Mouse (Mus musculus) telencephalon, adult 2 months (tissue): ENCODE results near the gene Sh3kbp1.

Experiments
- DNase-seq: peaks from one replicate; pipeline ENCODE4 v3.0.0-alpha.2; 2011; ENCODE audit warnings: low read depth, low spot score

The Sh3kbp1 gene

GRCm38 (mm10) chrX:159835239-159835638 lies 208.2 kb downstream of the Sh3kbp1 start:
- no peak for DNase-seq

DNA sequence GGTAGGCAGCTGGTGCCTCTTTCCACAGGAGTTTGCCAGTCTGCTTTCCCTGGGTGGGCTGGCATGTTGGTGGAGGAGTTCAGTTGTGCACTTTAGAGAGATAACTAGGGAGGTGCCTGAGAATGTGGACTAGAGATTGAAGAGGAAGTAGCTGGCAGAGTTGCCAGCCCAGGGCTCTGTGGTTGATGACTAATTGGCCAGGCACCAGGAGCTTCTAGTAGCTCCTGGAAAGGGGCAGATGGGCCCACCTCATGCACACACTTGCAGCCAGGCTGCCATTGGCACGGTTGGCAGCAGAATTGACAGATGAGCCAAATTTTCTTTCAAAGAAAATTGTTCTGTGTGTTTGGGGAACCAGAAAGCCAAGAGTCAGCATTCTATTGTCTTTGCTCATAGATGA lies 210.3 kb downstream of the Sh3kbp1 start:
- DNase-seq, result no peak

DNA sequence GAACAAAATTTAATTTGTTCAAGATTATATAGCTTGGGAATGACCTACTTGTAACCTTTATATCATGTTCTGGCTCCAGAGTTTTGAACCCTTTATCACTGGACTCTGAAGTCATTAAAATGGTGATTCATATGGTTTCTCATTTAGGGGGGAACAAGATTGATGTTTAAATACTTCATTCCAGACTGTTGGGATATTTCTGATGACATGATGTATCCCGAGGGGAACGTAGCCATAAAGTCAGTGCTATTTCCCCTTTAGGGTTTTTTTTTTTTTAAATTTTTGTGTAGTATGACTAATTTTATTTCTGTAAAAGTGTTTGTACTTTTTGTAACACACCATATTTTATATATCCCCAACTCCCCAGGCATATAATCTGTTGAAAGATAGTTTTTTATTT lies 212.7 kb downstream of the Sh3kbp1 start:
- DNase-seq, result no peak

- DNase-seq, result no peak
Measured at GRCm38 (mm10) chrX:159840225-159840624, 213.2 kb downstream of the Sh3kbp1 start.

DNA sequence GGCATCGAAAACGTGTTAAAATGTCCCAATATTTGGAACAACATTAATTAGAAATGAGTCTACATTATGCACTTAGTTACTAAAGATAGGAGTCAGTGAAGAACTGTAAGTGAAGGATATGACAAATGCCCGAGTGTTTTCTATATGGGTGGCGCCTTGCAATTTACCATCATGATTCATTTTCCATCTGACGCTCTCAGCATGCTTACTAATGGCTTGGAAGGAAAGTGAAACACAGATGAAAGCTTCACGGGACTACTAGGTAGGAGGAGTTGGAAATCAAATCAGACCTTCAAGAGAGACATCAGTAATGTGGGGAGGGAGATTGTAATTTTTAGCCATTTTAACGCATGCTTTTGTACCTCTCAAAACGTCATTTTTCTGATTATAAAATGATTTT lies 223.7 kb downstream of the Sh3kbp1 start:
- no peak for DNase-seq

- DNase-seq, result peak; percentile 50
Measured at GRCm38 (mm10) chrX:159856866-159857265, 229.8 kb downstream of the Sh3kbp1 start.

GRCm38 (mm10) chrX:159858126-159858525 lies 231.1 kb downstream of the Sh3kbp1 start:
- no peak for DNase-seq

GRCm38 (mm10) chrX:159860841-159861530 lies 233.9 kb downstream of the Sh3kbp1 start:
- no peak for DNase-seq

DNA sequence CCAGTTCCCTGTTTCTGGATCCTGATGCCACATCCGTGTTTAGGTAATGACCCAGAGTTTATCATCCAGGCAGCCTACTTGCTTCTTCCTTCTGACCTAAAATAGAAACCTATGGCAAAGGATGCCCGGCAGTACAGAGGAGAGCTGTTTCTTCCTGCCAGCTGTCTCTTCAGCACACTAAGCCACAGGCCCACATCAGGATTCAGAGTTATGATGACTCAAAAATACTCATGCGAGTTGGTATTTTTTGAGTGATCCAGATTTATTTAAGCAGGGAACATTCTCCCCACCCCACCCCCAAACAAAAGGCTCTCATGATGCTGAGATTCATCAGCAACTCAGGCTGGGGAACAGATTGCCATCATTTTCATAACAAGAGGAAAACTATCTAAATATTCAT lies 240.6 kb downstream of the Sh3kbp1 start:
- peak; percentile 33 for DNase-seq

DNA sequence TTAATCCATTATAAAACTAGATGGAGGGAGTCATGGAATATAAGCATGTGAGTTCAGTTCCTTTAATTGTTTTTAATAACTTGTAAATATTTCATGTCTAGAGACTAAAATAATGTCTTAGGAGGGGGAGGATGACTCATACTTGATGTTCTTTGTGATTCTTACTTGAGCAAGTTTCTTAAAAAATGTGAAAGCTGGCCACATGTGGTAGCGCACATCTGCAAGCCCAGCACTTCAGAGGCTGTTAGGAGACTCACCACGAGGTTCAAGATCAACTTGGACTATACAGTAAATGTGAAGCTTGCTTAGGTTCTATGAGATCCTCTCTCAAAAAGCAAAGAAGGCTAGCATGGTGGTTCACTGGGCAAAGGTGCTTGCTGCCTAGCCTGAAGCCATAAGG lies 245.4 kb downstream of the Sh3kbp1 start:
- no peak for DNase-seq

DNA sequence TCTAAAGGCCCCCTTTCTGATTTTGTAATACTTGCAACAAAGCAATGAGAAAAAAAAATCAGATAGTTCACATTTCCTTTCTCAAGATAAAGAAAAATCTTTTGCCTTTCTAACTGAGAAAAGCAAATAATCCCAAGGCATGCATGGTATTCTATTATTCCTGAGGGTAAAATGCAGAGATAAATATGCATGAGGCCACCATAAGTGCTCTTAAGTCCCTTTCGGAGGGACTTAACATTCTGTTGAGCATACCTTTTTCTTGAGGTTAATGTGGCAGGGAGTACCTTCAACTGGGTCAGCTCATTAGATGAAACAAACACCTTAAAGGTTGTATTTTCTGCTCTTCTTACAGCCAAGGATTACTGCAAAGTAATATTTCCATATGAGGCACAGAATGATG lies 250.7 kb downstream of the Sh3kbp1 start:
- no peak for DNase-seq

DNA sequence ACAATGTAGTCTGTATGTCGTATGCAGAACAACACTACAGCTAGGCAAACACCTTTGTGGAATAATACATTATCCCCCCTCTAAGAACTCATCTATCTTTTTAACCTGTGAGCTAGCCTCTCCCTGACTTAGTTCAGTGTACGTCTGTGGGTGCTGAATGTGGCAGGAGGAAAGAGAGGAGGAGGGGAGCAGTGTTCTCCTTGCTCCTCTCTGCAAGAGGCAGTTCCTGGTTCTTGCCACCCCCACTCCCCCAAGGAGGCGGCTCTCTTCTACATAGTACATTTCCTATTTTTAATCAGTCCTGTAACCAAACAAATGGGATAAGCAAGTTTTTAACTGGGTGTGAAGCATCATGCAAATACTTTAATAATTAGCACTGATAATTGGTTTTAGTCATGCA lies 252.4 kb downstream of the Sh3kbp1 start:
- DNase-seq, result peak; percentile 31

DNA sequence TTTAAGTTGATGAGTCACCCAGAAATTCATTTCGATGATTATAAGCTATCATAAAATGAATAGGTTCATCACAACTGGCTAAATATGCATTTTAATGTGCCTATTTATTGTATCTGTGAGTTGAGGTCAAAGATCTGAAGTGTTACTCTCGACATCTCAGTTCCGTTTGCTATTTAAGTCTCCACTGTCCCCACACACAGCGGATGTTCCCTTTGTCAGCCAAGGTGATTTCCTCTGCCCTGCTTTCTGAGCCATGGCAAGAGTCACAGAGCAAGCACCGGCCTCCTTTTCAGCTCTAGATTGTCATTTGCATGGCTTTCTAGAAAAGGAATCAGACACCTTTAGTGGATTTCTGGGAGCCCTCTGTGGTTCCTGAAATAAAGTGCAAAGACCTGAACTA lies 254.5 kb downstream of the Sh3kbp1 start:
- DNase-seq, result no peak

DNA sequence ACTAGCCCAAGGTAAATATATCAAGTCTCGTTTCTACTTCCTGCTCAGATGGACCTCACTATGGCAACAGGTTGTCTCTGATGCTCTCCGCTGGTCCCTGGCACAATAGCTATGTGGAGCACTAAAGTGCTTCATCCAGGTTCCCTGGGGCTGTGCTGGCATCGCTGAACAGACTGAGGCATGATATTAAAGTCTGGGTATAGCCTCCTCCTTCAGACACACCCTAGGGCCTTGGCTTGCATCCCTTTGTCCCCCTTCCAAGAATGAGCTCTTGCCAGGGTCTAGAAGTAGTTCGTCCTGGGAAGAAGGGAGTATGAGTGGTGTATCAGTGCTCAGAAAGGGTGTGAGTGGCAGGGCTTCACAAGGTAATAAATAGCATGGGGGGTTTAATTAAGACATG lies 269.5 kb downstream of the Sh3kbp1 start:
- no peak for DNase-seq

DNA sequence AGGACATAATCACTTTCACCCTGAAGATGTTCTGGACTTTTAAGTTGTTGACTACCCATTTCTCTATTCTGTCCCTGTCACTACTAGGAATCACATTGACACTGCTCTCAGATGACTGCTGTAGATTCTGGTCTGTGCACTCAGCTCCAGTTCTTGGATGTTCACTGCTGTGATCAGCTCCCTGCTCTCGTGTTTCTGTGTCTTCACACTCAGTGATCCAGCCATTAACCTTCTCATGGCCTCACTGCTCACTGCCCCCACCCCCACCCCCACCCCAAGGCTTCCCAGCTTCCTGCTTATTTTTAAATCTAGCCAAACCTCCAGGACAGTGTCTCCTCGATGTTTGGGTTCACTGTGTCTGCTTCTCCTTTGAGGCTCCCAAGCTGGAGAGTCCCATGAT lies 271.0 kb downstream of the Sh3kbp1 start:
- DNase-seq, result no peak

DNA sequence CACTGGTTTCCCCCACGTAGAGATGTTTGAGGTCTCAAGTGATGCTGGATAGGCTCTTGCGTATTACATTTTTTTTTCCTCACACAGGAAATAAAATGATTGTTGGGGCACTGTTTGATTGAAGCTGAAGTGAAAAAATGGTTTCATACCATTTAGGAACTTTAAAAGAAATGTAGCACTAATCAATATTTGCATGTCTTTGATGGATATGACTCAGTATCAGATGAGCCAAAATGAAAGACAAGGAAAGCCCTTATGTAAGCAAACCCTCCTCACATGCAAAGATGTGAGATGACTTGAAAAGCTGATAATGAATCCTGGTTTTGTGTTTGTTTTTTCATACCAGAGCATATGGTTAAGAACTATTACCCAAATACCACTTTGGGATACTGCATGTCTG lies 272.0 kb downstream of the Sh3kbp1 start:
- DNase-seq, result no peak

GRCm38 (mm10) chrX:159903421-159903820 lies 276.3 kb downstream of the Sh3kbp1 start:
- DNase-seq, result no peak

DNA sequence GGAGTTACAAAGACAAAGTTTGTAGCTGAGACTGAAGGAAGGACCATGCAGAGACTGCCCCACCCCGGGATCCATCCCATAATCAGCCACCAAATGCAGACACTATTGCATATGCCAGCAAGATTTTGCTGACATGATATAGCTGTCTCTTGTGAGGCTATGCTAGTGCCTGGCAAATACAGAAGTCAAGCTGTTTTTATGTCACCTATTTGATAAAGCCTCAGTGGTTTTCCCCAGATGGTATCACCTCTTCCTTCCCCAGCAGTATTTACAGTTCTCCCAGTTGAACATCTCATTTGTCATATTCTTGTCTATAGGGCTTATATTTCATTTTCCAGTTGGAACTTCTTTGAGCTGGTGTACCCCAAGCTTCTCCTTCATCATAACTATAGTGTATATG lies 280.6 kb downstream of the Sh3kbp1 start:
- no peak for DNase-seq

GRCm38 (mm10) chrX:159909446-159910277 lies 282.6 kb downstream of the Sh3kbp1 start:
- DNase-seq, result no peak

DNA sequence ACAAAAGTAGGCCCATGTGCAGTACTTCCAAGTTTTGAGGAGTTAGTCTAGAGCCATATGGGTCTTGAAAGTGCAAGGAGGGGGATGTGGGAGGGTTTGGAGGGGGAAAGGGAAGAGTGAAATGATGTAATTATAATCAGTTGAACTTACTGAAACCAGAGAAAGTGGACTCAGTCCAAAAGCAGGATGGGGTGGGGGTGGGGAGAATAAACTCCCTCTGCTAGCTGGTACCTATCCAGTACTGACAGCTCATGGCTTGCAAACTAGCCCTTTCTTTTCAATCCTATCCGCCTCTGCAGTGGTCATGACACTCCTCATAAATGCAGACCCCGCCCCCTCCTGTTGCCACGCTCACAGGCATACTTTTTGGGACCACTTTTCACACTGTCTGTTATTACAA lies 283.5 kb downstream of the Sh3kbp1 start:
- DNase-seq, result no peak

GRCm38 (mm10) chrX:159911613-159912012 lies 284.5 kb downstream of the Sh3kbp1 start:
- no peak for DNase-seq

DNA sequence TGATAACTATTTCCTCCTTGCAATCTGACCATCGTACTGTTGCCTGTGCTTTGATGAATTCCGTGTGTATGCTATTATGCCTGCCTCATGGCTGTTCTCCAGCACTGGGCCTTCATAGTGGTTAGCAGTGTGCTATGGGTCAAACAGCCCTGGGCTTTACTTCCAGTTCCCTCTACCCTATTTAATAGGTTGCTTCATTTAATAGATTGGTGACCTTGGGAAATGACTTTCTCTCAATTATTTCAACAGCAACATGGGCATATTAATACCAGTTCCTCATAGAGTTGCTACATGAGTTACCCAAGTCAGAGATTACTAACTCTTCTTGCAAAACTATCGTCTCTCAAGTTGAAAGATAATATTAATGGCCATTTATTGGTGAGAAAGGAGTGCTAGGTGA lies 285.0 kb downstream of the Sh3kbp1 start:
- DNase-seq, result no peak

GRCm38 (mm10) chrX:159913489-159913888 lies 286.4 kb downstream of the Sh3kbp1 start:
- DNase-seq, result no peak
